Mouse (Mus musculus) left cerebral cortex, adult 2 months (tissue): ENCODE results near the gene Mast3. TPM values are rescaled to one million over a fixed set of nuclear protein-coding genes. Genes with fewer than 3 reads are reported as not detected.
A peak's percentile ranks its signal among the peaks of the same experiment; 100 is the strongest.

ENCODE experiments used
- DNase-seq, 2 experiments: peaks; one replicate each; pipeline ENCODE4 v3.0.0; 2021 to 2022; ENCODE audit warnings: low spot score in 2 of 2, mixed read lengths in 1 of 2; ENCODE audit errors: extremely low spot score in 1 of 2
- H3K27ac ChIP-seq: fragments of 200-600 bp; 2 replicates; pipeline ENCODE4 v1.8.1; 2022
- H3K4me3 ChIP-seq: fragments of 200-600 bp; 2 replicates; pipeline ENCODE4 v1.8.1; 2022
- CTCF ChIP-seq: fragments of 200-600 bp; IDR thresholded peaks from 2 replicates; pipeline ENCODE4 v1.8.1; 2022; ENCODE audit warnings: antibody characterized with exemption, mild to moderate bottlenecking, moderate library complexity
- intact Hi-C: fragments of 180-260 bp; cut with DNase I; formaldehyde crosslinking; loops from one replicate; pipeline ENCODE4 v1.15.1; 2025
- total RNA-seq, 2 experiments: library from RNA; stranded (reverse); gene quantifications; 2 replicates each; pipeline ENCODE4 v1.2.3; 2021

Gene Mast3
- total RNA-seq, 2 experiments from 2014 or later: 369 to 386 TPM

GRCm38 (mm10) chr8:70763354-70763753 is 41.5 kb downstream of the Mast3 start:
- DNase-seq: no peak
- Histone ChIP-seq H3K27ac (no peak overlapping the region), H3K4me3 (no peak overlapping the region)
- intact Hi-C loops: no loop called here
- peak; percentile 88 for TF ChIP-seq CTCF

GRCm38 (mm10) chr8:70762118-70762517 is 42.7 kb downstream of the Mast3 start:
- intact Hi-C loops: no loop called here
- TF ChIP-seq CTCF: no peak
- Histone ChIP-seq H3K27ac (no peak overlapping the region), H3K4me3 (no peak overlapping the region)
- no peak for DNase-seq

GRCm38 (mm10) chr8:70760775-70761406 is 44.0 kb downstream of the Mast3 start, which contains the start of gene Mpv17l2:
Mpv17l2 (minus strand) TSS chr8:70760946.
- intact Hi-C loops: no loop called here
- peak within 1 kb of the TSS; percentile 61 for H3K4me3 ChIP-seq
- peak within 1 kb of the TSS; percentile 92 for H3K27ac ChIP-seq
- TF ChIP-seq CTCF: no peak
- peak; percentile 95 to 96 for DNase-seq

- no peak for TF ChIP-seq CTCF
- no peak for DNase-seq
- Histone ChIP-seq H3K27ac (peak overlapping the region; percentile 89), H3K4me3 (peak overlapping the region; percentile 61)
- intact Hi-C loops: no loop called here
Observed at GRCm38 (mm10) chr8:70760350-70760749, 44.5 kb downstream of the Mast3 start.

- no peak overlapping the region for H3K4me3 ChIP-seq
- no peak for DNase-seq
- no peak overlapping the region; the same call in 1 of the 2 replicates for H3K27ac ChIP-seq
- intact Hi-C loops: no loop called here
- TF ChIP-seq CTCF: no peak
Observed at GRCm38 (mm10) chr8:70758616-70759561, 46.0 kb downstream of the Mast3 start.

- intact Hi-C loops: no loop called here
- Histone ChIP-seq H3K27ac (no peak overlapping the region; the same call in 1 of the 2 replicates), H3K4me3 (no peak overlapping the region)
- no peak for DNase-seq
- no peak for TF ChIP-seq CTCF
Observed at GRCm38 (mm10) chr8:70758308-70758615, 46.6 kb downstream of the Mast3 start.

- H3K27ac ChIP-seq: no peak overlapping the region; the same call in 1 of the 2 replicates
- intact Hi-C loops: no loop called here
- DNase-seq: peak in 1 of 2 experiments; percentile 19
- H3K4me3 ChIP-seq: no peak overlapping the region
- TF ChIP-seq CTCF: peak; percentile 46
Observed at GRCm38 (mm10) chr8:70757523-70758307, 47.1 kb downstream of the Mast3 start.

GRCm38 (mm10) chr8:70756476-70757040 is 48.3 kb downstream of the Mast3 start:
- no peak for TF ChIP-seq CTCF
- intact Hi-C loops: no loop called here
- DNase-seq: peak in 1 of 2 experiments; percentile 10
- Histone ChIP-seq H3K27ac (no peak overlapping the region; the same call in 1 of the 2 replicates), H3K4me3 (peak overlapping the region; percentile 93)

GRCm38 (mm10) chr8:70755661-70756475 is 49.0 kb downstream of the Mast3 start:
- DNase-seq: peak in 1 of 2 experiments; percentile 18
- intact Hi-C loops: loop anchor here (1.0 to 2.0 kb wide), 2 partner anchors 57 to 145 kb away; partner anchors contain the start of gene Jund

GRCm38 (mm10) chr8:70754871-70755660 is 49.8 kb downstream of the Mast3 start:
- intact Hi-C loops: loop anchor here (1.0 to 2.0 kb wide), 2 partner anchors 56 to 144 kb away; partner anchors contain the start of gene Jund
- DNase-seq: peak; percentile 80
- no peak for TF ChIP-seq CTCF
- peak overlapping the region; percentile 100 for H3K27ac ChIP-seq
- H3K4me3 ChIP-seq: peak overlapping the region; percentile 93

More at GRCm38 (mm10) chr8:70755661-70756475, 49.0 kb downstream of the Mast3 start:
- peak overlapping the region; percentile 100 for H3K27ac ChIP-seq
- peak overlapping the region; percentile 93 for H3K4me3 ChIP-seq
- no peak for TF ChIP-seq CTCF
